Mouse (Mus musculus) stomach, postnatal 0 days (tissue): ENCODE data around the gene Fgfr1op.
"Not testable (repeated sequence)": the region's sequence is repeated elsewhere in the genome, so short reads cannot be mapped to it uniquely, and the experiment has no call there.

Source experiments
- CTCF ChIP-seq: IDR thresholded peaks from 2 replicates; pipeline ENCODE4 v1.5.1; 2016; ENCODE audit warnings: antibody characterized with exemption, low read depth, mild to moderate bottlenecking, moderate library complexity
- EP300 ChIP-seq: optimal IDR thresholded peaks from 2 replicates; pipeline ENCODE3; 2016; ENCODE audit warnings: antibody characterized with exemption

- TF ChIP-seq CTCF, EP300: not testable (repeated sequence)
These were observed 48.9 kb upstream of the Fgfr1op start for GRCm38 (mm10) chr17:8116378-8116777.
